Mouse (Mus musculus) retina, postnatal 1 day (tissue): ENCODE data around the gene Nectin4.
"Not testable (repeated sequence)": the region's sequence is repeated elsewhere in the genome, so short reads cannot be mapped to it uniquely, and the experiment has no call there.

ENCODE experiments used
- DNase-seq: peaks from one replicate; pipeline ENCODE4 v3.0.0-alpha.2; 2012

Gene Nectin4

GRCm38 (mm10) chr1:171369845-171370556 is at the start of gene Nectin4:
Gene Nectin4, plus strand, starts transcription at chr1:171370099.
- DNase-seq: no peak

- no peak for DNase-seq
These were observed 49.7 kb upstream of the Nectin4 start for GRCm38 (mm10) chr1:171320151-171320550.

GRCm38 (mm10) chr1:171321415-171321814 is 48.5 kb upstream of the Nectin4 start:
- peak; percentile 46 for DNase-seq

- DNase-seq: no peak
These were observed 47.9 kb upstream of the Nectin4 start for GRCm38 (mm10) chr1:171322012-171322411.

GRCm38 (mm10) chr1:171325571-171325970 is 44.3 kb upstream of the Nectin4 start:
- no peak for DNase-seq

GRCm38 (mm10) chr1:171326588-171326987 is 43.3 kb upstream of the Nectin4 start:
- DNase-seq: not testable (repeated sequence)

- DNase-seq: peak; percentile 11
These were observed 41.7 kb upstream of the Nectin4 start for GRCm38 (mm10) chr1:171328244-171328643.

GRCm38 (mm10) chr1:171328839-171329432 is 41.0 kb upstream of the Nectin4 start, which contains the start of gene Dedd:
Gene Dedd, plus strand, starts transcription at chr1:171329145.
- peak; percentile 97 for DNase-seq

- DNase-seq: peak; percentile 93
These were observed 40.3 kb upstream of the Nectin4 start for GRCm38 (mm10) chr1:171329433-171330215.

- no peak for DNase-seq
These were observed 39.7 kb upstream of the Nectin4 start for GRCm38 (mm10) chr1:171330216-171330560.

- no peak for DNase-seq
These were observed 27.4 kb upstream of the Nectin4 start for GRCm38 (mm10) chr1:171342262-171343207.

GRCm38 (mm10) chr1:171343922-171344677 is 25.8 kb upstream of the Nectin4 start:
- peak; percentile 17 for DNase-seq

GRCm38 (mm10) chr1:171344715-171345114 is 25.2 kb upstream of the Nectin4 start:
- no peak for DNase-seq

- peak; percentile 95 for DNase-seq
These were observed 24.4 kb upstream of the Nectin4 start, which contains the start of the genes Nit1 and Pfdn2 for GRCm38 (mm10) chr1:171345225-171346094. Gene Nit1, minus strand, starts transcription at chr1:171345646. Gene Pfdn2, plus strand, starts transcription at chr1:171345670.

GRCm38 (mm10) chr1:171346095-171346450 is 23.8 kb upstream of the Nectin4 start:
- no peak for DNase-seq

GRCm38 (mm10) chr1:171348665-171349064 is 21.2 kb upstream of the Nectin4 start:
- no peak for DNase-seq

- DNase-seq: no peak
These were observed 20.7 kb upstream of the Nectin4 start for GRCm38 (mm10) chr1:171349210-171349609.

GRCm38 (mm10) chr1:171355812-171356340 is 14.0 kb upstream of the Nectin4 start:
- peak; percentile 44 for DNase-seq

GRCm38 (mm10) chr1:171356814-171357213 is 13.1 kb upstream of the Nectin4 start:
- no peak for DNase-seq

- DNase-seq: peak; percentile 76
These were observed 11.5 kb upstream of the Nectin4 start for GRCm38 (mm10) chr1:171358421-171358820.
